Mouse (Mus musculus) intestine, embryonic 16.5 days (tissue): ENCODE data around the gene Smtn. TPM values are rescaled to one million over a fixed set of nuclear protein-coding genes. Genes with fewer than 3 reads are reported as not detected.

Experiments used
- ATAC-seq: fragments of 200-750 bp; cut with Nextera tagmentation; 2 replicates; pipeline ENCODE4 v1.8.0; 2017; ENCODE audit warnings: moderate TSS enrichment, moderate library complexity
- H3K27ac ChIP-seq: fragments of 300-500 bp; sonication (generic); 2 replicates; pipeline ENCODE4 v1.5.1; 2014; ENCODE audit warnings: mild to moderate bottlenecking, low read length
- H3K27me3 ChIP-seq: fragments of 300-500 bp; sonication (generic); replicated peaks from 2 replicates; pipeline ENCODE4 v1.6.1; 2014; ENCODE audit warnings: low read length, control low read depth, mixed read lengths; ENCODE audit not compliant: control insufficient read depth, insufficient read depth
- H3K36me3 ChIP-seq: fragments of 300-500 bp; sonication (generic); 2 replicates; pipeline ENCODE4 v1.6.1; 2014; ENCODE audit warnings: low read length, control low read depth; ENCODE audit not compliant: control insufficient read depth, insufficient read depth
- H3K4me1 ChIP-seq: fragments of 300-500 bp; sonication (generic); 2 replicates; pipeline ENCODE4 v1.6.1; 2014; ENCODE audit warnings: low read length, control low read depth, mixed read lengths; ENCODE audit not compliant: control insufficient read depth, insufficient read depth
- H3K4me2 ChIP-seq: fragments of 300-500 bp; sonication (generic); 2 replicates; pipeline ENCODE4 v1.6.1; 2014; ENCODE audit warnings: low read depth, low read length, control low read depth
- H3K4me3 ChIP-seq: fragments of 300-500 bp; sonication (generic); 2 replicates; pipeline ENCODE4 v1.5.1; 2014; ENCODE audit warnings: mild to moderate bottlenecking, low read length
- H3K9ac ChIP-seq: fragments of 300-500 bp; sonication (generic); 2 replicates; pipeline ENCODE4 v1.6.1; 2014; ENCODE audit warnings: low read depth, low read length
- H3K9me3 ChIP-seq: fragments of 300-500 bp; sonication (generic); 2 replicates; pipeline ENCODE4 v1.6.1; 2016; ENCODE audit warnings: low read length, control low read depth; ENCODE audit not compliant: control insufficient read depth
- WGBS: fragments of 180-500 bp; shearing (Covaris S2); extraction: QIAGEN DNeasy Blood & Tissue Kit; methylation state at CpG from one replicate; pipeline ENCODE4 v1.1.7; 2014; 5-methylcytosine and 5-hydroxymethylcytosine counted together
- polyA plus RNA-seq: library from polyadenylated mRNA; unstranded; fragments of >200 nt; fragmentation: Nextera tagmentation; extraction: Ambion mirVana; gene quantifications from 2 replicates; pipeline ENCODE4 v1.2.1, GENCODE M21; 2015

Smtn gene
- polyA plus RNA-seq, 1 experiment from 2014 or later = 78.2 TPM

DNA sequence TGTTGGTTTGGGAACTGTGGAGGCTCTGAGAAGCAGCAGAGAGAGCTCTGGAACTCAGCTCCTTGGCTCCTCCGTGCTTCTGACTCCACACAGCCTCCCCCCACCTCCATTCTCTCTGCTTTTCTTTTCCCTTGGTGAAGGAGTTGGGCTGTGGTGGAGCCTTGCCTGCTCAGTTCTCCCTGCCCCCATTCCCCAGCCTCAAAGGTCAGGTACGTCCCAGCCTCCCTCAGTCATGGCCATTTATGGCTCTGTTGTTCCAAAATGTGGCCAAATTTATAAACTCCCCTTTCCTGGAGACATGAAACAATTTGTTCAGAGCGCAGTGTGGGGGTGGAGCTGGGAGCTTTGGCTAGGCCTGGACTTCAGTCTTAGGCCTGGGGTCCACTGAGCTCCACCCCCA, 34.8 kb upstream of the Smtn start:
- Histone ChIP-seq H3K9ac (no peak overlapping the region), H3K4me1 (peaks cover 21% of the 10 kb centered on the region), H3K4me2 (no peak overlapping the region), H3K4me3 (no peak overlapping the region), H3K27me3 (no peaks in the 10 kb centered on the region), H3K9me3 (no peaks in the 10 kb centered on the region), H3K27ac (peak overlapping the region; percentile 71), H3K36me3 (no peaks in the 10 kb centered on the region)
- peak; percentile 64 for ATAC-seq
- 34% methylated on average over 3 of the region's 3 CpGs for WGBS

DNA sequence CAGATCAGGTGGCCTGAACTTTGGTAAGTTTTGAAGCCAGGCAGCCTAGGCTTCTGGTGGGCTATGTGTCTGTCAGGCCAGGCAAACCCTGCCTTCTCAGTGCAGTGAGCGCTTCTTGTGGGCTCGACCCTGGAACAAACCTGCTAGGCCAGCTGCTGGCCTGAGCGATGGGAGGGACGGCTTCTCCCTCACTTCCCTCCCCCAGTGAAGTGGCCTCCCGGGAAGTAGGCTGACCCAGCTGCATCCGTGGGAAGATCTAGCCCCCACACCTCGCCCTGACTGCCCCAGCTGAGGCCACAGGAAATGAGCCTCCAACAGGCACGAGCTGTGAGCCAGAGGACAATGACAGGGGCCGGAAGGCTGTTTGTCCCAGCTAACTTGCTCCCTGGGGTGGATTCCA, 32.7 kb upstream of the Smtn start:
- Histone ChIP-seq H3K9ac (peak overlapping the region; percentile 3; the same call in 1 of the 2 replicates), H3K4me1 (peaks cover 21% of the 10 kb centered on the region), H3K9me3 (no peaks in the 10 kb centered on the region), H3K4me2 (no peak overlapping the region), H3K36me3 (no peaks in the 10 kb centered on the region), H3K4me3 (no peak overlapping the region), H3K27ac (peak overlapping the region; percentile 79), H3K27me3 (no peaks in the 10 kb centered on the region)
- WGBS = 9% methylated on average over 9 of the region's 9 CpGs
- ATAC-seq = peak; percentile 86

- Histone ChIP-seq H3K4me2 (no peak overlapping the region), H3K36me3 (no peaks in the 10 kb centered on the region), H3K4me3 (no peak overlapping the region), H3K4me1 (peaks cover 21% of the 10 kb centered on the region), H3K9me3 (no peaks in the 10 kb centered on the region), H3K9ac (no peak overlapping the region), H3K27me3 (no peaks in the 10 kb centered on the region), H3K27ac (no peak overlapping the region; the same call in 1 of the 2 replicates)
- 81% methylated on average over 6 of the region's 6 CpGs for WGBS
- ATAC-seq = no peak
Observed at GRCm38 (mm10) chr11:3572181-3572580, 31.8 kb upstream of the Smtn start.

GRCm38 (mm10) chr11:3570321-3570720, 29.9 kb upstream of the Smtn start:
- Histone ChIP-seq H3K4me3 (no peak overlapping the region), H3K27me3 (no peaks in the 10 kb centered on the region), H3K36me3 (no peaks in the 10 kb centered on the region), H3K4me2 (no peak overlapping the region), H3K9me3 (no peaks in the 10 kb centered on the region), H3K4me1 (peaks cover 26% of the 10 kb centered on the region), H3K9ac (no peak overlapping the region), H3K27ac (no peak overlapping the region; the same call in 1 of the 2 replicates)
- ATAC-seq = no peak
- WGBS = 83% methylated on average over 8 of the region's 8 CpGs

DNA sequence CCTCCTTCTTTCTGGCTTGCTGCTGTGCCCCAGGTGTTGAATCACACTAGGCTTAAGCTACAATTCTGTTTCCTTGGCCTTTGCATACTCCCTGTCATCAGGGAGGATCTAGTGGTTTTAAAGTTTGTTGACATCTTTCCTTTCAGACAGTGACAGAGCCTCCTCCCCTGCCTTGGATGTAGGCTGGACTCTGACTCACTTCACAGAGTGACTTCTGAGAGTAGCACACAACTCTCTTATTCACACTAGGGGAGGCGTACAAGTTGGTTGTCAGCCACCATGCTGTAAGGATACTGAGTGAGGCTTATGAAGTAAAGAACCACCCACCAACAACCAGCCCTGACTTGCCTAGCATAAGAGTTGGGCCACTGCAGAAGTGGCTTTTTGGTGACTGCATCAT, 27.5 kb upstream of the Smtn start:
- ATAC-seq = no peak
- no peak overlapping the region for H3K4me2 ChIP-seq
- H3K4me3 ChIP-seq = no peak overlapping the region
- H3K27ac ChIP-seq = no peak overlapping the region
- no peaks in the 10 kb centered on the region for H3K9me3 ChIP-seq
- H3K36me3 ChIP-seq = no peaks in the 10 kb centered on the region
- H3K9ac ChIP-seq = no peak overlapping the region
- H3K27me3 ChIP-seq = no peaks in the 10 kb centered on the region
- H3K4me1 ChIP-seq = peaks cover 6% of the 10 kb centered on the region; the same call in 1 of the 2 replicates
- 82% methylated on average over 1 of the region's 1 CpGs for WGBS

- H3K9ac ChIP-seq = no peak overlapping the region
Observed at GRCm38 (mm10) chr11:3566018-3566417, 25.6 kb upstream of the Smtn start.

GRCm38 (mm10) chr11:3564451-3564850, 24.0 kb upstream of the Smtn start:
- H3K4me2 ChIP-seq = no peak overlapping the region
- 0 out of 2 replicates have a peak, but pooled peaks cover 5% of the 10 kb centered on the region for H3K4me1 ChIP-seq
- peak overlapping the region; percentile 58 for H3K27ac ChIP-seq
- no peaks in the 10 kb centered on the region for H3K9me3 ChIP-seq
- H3K4me3 ChIP-seq = no peak overlapping the region
- H3K36me3 ChIP-seq = no peaks in the 10 kb centered on the region
- no peak overlapping the region for H3K9ac ChIP-seq
- ATAC-seq = 0 out of 2 replicates have a peak, but pooled peaks have one; percentile 42
- WGBS = 41% methylated on average over 7 of the region's 7 CpGs
- H3K27me3 ChIP-seq = no peaks in the 10 kb centered on the region

More at GRCm38 (mm10) chr11:3566018-3566417, 25.6 kb upstream of the Smtn start:
- peak; percentile 52; the same call in 1 of the 2 replicates for ATAC-seq
- Histone ChIP-seq H3K4me2 (no peak overlapping the region), H3K27me3 (no peaks in the 10 kb centered on the region), H3K36me3 (no peaks in the 10 kb centered on the region), H3K27ac (peak overlapping the region; percentile 41; the same call in 1 of the 2 replicates), H3K4me1 (0 out of 2 replicates have a peak, but pooled peaks cover 5% of the 10 kb centered on the region), H3K4me3 (no peak overlapping the region), H3K9me3 (no peaks in the 10 kb centered on the region)
- WGBS = 58% methylated on average over 4 of the region's 4 CpGs

DNA sequence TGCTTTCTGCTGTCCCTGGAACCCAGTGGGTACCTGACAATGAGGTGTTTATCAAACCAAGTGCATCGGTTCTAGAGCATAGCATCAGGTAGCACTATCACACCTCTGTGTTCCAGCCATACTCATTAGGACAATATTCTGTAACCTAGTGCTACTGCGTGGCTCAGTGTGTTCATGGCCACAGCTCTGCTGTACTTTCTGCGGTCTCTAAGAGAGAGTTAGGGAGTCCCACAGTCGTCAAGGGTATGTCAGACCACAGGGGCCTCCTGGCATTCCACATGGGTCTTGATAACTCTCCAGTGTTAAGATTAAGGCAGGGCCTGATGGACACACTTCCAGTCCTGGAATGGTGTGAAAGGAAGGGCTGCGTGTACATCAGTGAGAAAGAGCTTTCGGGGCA, 23.4 kb upstream of the Smtn start:
- no peak overlapping the region for H3K4me2 ChIP-seq
- H3K4me1 ChIP-seq = 0 out of 2 replicates have a peak, but pooled peaks cover 5% of the 10 kb centered on the region
- H3K27me3 ChIP-seq = no peaks in the 10 kb centered on the region
- H3K9ac ChIP-seq = no peak overlapping the region
- no peak overlapping the region for H3K4me3 ChIP-seq
- no peaks in the 10 kb centered on the region for H3K9me3 ChIP-seq
- H3K36me3 ChIP-seq = no peaks in the 10 kb centered on the region
- ATAC-seq = no peak
- WGBS = 89% methylated on average over 6 of the region's 6 CpGs
- no peak overlapping the region for H3K27ac ChIP-seq

- no peak for ATAC-seq
- 47% methylated on average over 5 of the region's 5 CpGs for WGBS
- no peaks in the 10 kb centered on the region for H3K36me3 ChIP-seq
Observed at GRCm38 (mm10) chr11:3560202-3560601, 19.8 kb upstream of the Smtn start.

DNA sequence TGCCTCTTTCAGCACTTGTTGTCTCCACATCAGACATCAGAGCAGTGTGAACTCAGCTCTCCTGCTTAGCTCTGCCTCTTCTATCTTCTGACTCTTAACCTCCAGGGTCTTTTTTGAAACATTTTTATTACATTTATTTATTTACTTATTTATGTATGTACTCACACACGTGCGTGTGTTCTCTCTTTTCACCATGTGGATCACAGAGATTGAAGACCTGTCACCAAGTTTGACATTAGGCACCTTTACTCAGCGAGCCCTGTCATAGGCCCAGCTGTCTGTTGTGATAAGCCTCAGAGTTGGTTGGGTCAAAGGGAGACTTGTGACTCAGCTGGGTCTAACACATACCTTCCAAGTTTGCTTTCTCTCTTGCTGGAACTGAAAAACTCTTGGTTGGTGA, 17.4 kb upstream of the Smtn start:
- H3K4me1 ChIP-seq = no peaks in the 10 kb centered on the region
- H3K4me3 ChIP-seq = no peak overlapping the region
- no peak overlapping the region for H3K9ac ChIP-seq
- no peaks in the 10 kb centered on the region for H3K36me3 ChIP-seq
- ATAC-seq = no peak
- no peaks in the 10 kb centered on the region for H3K27me3 ChIP-seq
- no peaks in the 10 kb centered on the region for H3K9me3 ChIP-seq
- H3K4me2 ChIP-seq = no peak overlapping the region
- H3K27ac ChIP-seq = no peak overlapping the region
- WGBS = 66% methylated on average over 3 of the region's 3 CpGs

More at GRCm38 (mm10) chr11:3560202-3560601, 19.8 kb upstream of the Smtn start:
- Histone ChIP-seq H3K27ac (no peak overlapping the region), H3K9ac (no peak overlapping the region), H3K4me2 (no peak overlapping the region), H3K4me1 (no peaks in the 10 kb centered on the region), H3K27me3 (no peaks in the 10 kb centered on the region), H3K9me3 (no peaks in the 10 kb centered on the region), H3K4me3 (no peak overlapping the region)
